Mouse (Mus musculus) liver, embryonic 14.5 days (tissue): Measurements from ENCODE around the gene Zmynd12. TPM values are rescaled to one million over a fixed set of nuclear protein-coding genes. Genes with fewer than 3 reads are reported as not detected.

Experiments
- ATAC-seq: fragments of 200-750 bp; cut with Nextera tagmentation; 2 replicates; pipeline ENCODE4 v1.8.0; 2017; ENCODE audit warnings: moderate number of reproducible peaks, mild to moderate bottlenecking, moderate library complexity; ENCODE audit not compliant: insufficient read depth
- DNase-seq, 3 experiments: peaks; one replicate each; pipeline ENCODE4 v3.0.0-alpha.2; 2012 to 2013; ENCODE audit warnings: low read depth in 3 of 3, low spot score in 3 of 3
- H3K27ac ChIP-seq: fragments of 300-500 bp; sonication (generic); 2 replicates; pipeline ENCODE4 v1.5.1; 2014; ENCODE audit warnings: moderate library complexity, mild to moderate bottlenecking, control low read depth, inconsistent platforms
- H3K27me3 ChIP-seq: fragments of 300-500 bp; sonication (generic); 2 replicates; pipeline ENCODE4 v1.6.1; 2014; ENCODE audit warnings: mild to moderate bottlenecking, low read length, moderate library complexity; ENCODE audit not compliant: control insufficient read depth, insufficient read depth
- H3K36me3 ChIP-seq: fragments of 300-500 bp; sonication (generic); replicated peaks from 2 replicates; pipeline ENCODE4 v1.6.1; 2014; ENCODE audit warnings: low read depth; ENCODE audit not compliant: control insufficient read depth, insufficient read depth
- H3K4me1 ChIP-seq, 2 experiments: fragments of 200-500 bp in 1 of 2; fragments of 300-500 bp in 1 of 2; sonication (generic) in 1 of 2; replicated peaks; 2 replicates each; pipeline ENCODE4 v1.6.1; 2012 to 2014; ENCODE audit warnings: antibody characterized with exemption in 1 of 2, inconsistent platforms in 1 of 2, low read length in 1 of 2; ENCODE audit not compliant: control insufficient read depth in 2 of 2, insufficient read depth in 2 of 2
- H3K4me2 ChIP-seq: fragments of 300-500 bp; sonication (generic); 2 replicates; pipeline ENCODE4 v1.6.1; 2014; ENCODE audit warnings: low read depth, mild to moderate bottlenecking, control low read depth, moderate library complexity
- H3K4me3 ChIP-seq, 2 experiments: fragments of 200-500 bp in 1 of 2; fragments of 300-500 bp in 1 of 2; sonication (generic) in 1 of 2; 2 replicates each; pipeline ENCODE4 v1.5.1; 2012 to 2014; ENCODE audit warnings: low read depth in 2 of 2, low read length in 2 of 2, mild to moderate bottlenecking in 2 of 2, control low read depth in 1 of 2, inconsistent platforms in 1 of 2, moderate library complexity in 1 of 2; ENCODE audit not compliant: insufficient read depth in 1 of 2
- H3K9ac ChIP-seq: fragments of 300-500 bp; sonication (generic); replicated peaks from 2 replicates; pipeline ENCODE4 v1.6.1; 2014; ENCODE audit warnings: mild to moderate bottlenecking, control low read depth, moderate library complexity
- H3K9me3 ChIP-seq: fragments of 300-500 bp; sonication (generic); 2 replicates; pipeline ENCODE4 v1.6.1; 2016; ENCODE audit warnings: low read length, mixed read lengths; ENCODE audit not compliant: control insufficient read depth
- CTCF ChIP-seq: IDR thresholded peaks from 2 replicates; pipeline ENCODE4 v1.5.1; 2016; ENCODE audit warnings: antibody characterized with exemption, low read depth, control low read depth
- EP300 ChIP-seq: IDR thresholded peaks from 2 replicates; pipeline ENCODE4 v1.6.1; 2016; ENCODE audit warnings: antibody characterized with exemption, low read depth
- WGBS: fragments of 180-500 bp; shearing (Covaris S2); extraction: QIAGEN DNeasy Blood & Tissue Kit; methylation state at CpG from one replicate; pipeline ENCODE4 v1.1.7; 2014; ENCODE audit not compliant: insufficient replicate concordance; 5-methylcytosine and 5-hydroxymethylcytosine counted together
- polyA plus RNA-seq, 2 experiments: library from polyadenylated mRNA; depleted of rRNA in 1 of 2; stranded (reverse) in 1 of 2; unstranded in 1 of 2; fragments of >200 nt; fragmentation: Nextera tagmentation in 1 of 2; extraction: Ambion mirVana in 1 of 2; gene quantifications; 2 replicates each; pipeline versions ENCODE4 v1.2.1 to v1.2.3; 2012 to 2014

Gene Zmynd12
- polyA plus RNA-seq, 2 experiments = 0.06 to 0.15 TPM

GRCm38 (mm10) chr4:119417270-119417669 lies 5.3 kb upstream of the Zmynd12 start:
- Histone ChIP-seq H3K36me3 (no peaks in the 10 kb centered on the region), H3K4me1 (peaks cover 6 to 27% of the 10 kb centered on the region in 2 experiments; a peak in 3 of 4 replicates), H3K9me3 (no peaks in the 10 kb centered on the region), H3K27me3 (peaks cover 14% of the 10 kb centered on the region), H3K4me3 (no peak overlapping the region), H3K27ac (no peak overlapping the region), H3K9ac (no peak overlapping the region), H3K4me2 (no peak overlapping the region; the same call in 1 of the 2 replicates)
- TF ChIP-seq CTCF = no peak
- TF ChIP-seq EP300 = no peak
- no peak for ATAC-seq
- no peak for DNase-seq
- WGBS = 39% methylated on average over 3 of the region's 3 CpGs

- 19% methylated on average over 3 of the region's 3 CpGs for WGBS
Measured at GRCm38 (mm10) chr4:119417894-119418293, 4.7 kb upstream of the Zmynd12 start.

DNA sequence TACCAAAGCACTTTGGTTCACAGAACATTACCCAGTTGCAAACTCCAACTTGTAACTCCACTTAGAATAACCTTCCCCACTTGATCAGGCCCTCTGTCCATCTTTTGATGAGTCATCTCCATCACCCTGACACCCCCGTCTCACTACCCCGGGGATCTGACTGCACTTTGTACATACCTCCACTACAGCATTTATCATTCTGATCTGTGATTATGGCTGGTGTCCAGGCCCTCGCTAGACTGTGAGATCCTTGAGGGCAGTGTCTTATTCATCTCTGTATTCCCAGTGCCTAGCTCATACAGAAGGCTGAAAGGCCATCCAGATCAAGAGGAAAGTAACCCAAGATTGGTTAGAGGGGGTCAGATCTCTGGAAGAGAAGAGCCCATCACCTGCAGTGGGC lies 1.4 kb upstream of the Zmynd12 start:
- no peak for ATAC-seq
- Histone ChIP-seq H3K36me3 (no peaks in the 10 kb centered on the region), H3K9me3 (no peaks in the 10 kb centered on the region), H3K27me3 (no peaks in the 10 kb centered on the region), H3K9ac (no peak overlapping the region; the same call in 1 of the 2 replicates), H3K4me1 (peaks cover 31 to 44% of the 10 kb centered on the region in 2 experiments), H3K4me2 (peak overlapping the region; percentile 71), H3K4me3 (peak overlapping the region; percentile 73 to 84; a peak in 3 of 4 replicates), H3K27ac (no peak overlapping the region)
- no peak for DNase-seq
- no peak for TF ChIP-seq CTCF
- no peak for TF ChIP-seq EP300
- 13% methylated on average over 3 of the region's 3 CpGs for WGBS

More at GRCm38 (mm10) chr4:119417894-119418293, 4.7 kb upstream of the Zmynd12 start:
- TF ChIP-seq CTCF = no peak
- peak; percentile 76 for TF ChIP-seq EP300
- Histone ChIP-seq H3K9ac (no peak overlapping the region), H3K4me3 (no peak overlapping the region), H3K27ac (no peak overlapping the region), H3K36me3 (no peaks in the 10 kb centered on the region), H3K9me3 (no peaks in the 10 kb centered on the region), H3K27me3 (peaks cover 14% of the 10 kb centered on the region), H3K4me1 (peaks cover 8 to 28% of the 10 kb centered on the region in 2 experiments), H3K4me2 (peak overlapping the region; percentile 23)
- ATAC-seq (peak; percentile 40; the same call in 1 of the 2 replicates), DNase-seq (peak in 1 of 3 experiments; percentile 43)

- ATAC-seq (peak; percentile 40), DNase-seq (no peak)
- no peak for TF ChIP-seq CTCF
- TF ChIP-seq EP300 = no peak
Measured at GRCm38 (mm10) chr4:119421921-119422293, 707 bp upstream of the Zmynd12 start.

GRCm38 (mm10) chr4:119425077-119425476 lies 2.5 kb downstream of the Zmynd12 start:
- peak; percentile 45 to 58 (median 52) for DNase-seq
- 35% methylated on average over 2 of the region's 2 CpGs for WGBS
- TF ChIP-seq EP300 (peak; percentile 57), CTCF (no peak; the same call in 1 of the 2 replicates)
- H3K36me3 ChIP-seq = no peaks in the 10 kb centered on the region
- no peaks in the 10 kb centered on the region for H3K9me3 ChIP-seq
- ATAC-seq = peak; percentile 21; the same call in 1 of the 2 replicates
- H3K4me1 ChIP-seq = peaks cover 27 to 28% of the 10 kb centered on the region in 2 experiments
- no peak overlapping the region for H3K4me3 ChIP-seq
- H3K27ac ChIP-seq = peak overlapping the region; percentile 62
- peak overlapping the region; percentile 34; the same call in 1 of the 2 replicates for H3K9ac ChIP-seq
- no peaks in the 10 kb centered on the region for H3K27me3 ChIP-seq
- peak overlapping the region; percentile 18; the same call in 1 of the 2 replicates for H3K4me2 ChIP-seq

More at GRCm38 (mm10) chr4:119421921-119422293, 707 bp upstream of the Zmynd12 start:
- Histone ChIP-seq H3K4me3 (peak overlapping the region; percentile 73 to 84), H3K27me3 (no peaks in the 10 kb centered on the region), H3K27ac (no peak overlapping the region), H3K9ac (peak overlapping the region; percentile 66), H3K4me1 (peaks cover 31 to 42% of the 10 kb centered on the region in 2 experiments), H3K4me2 (peak overlapping the region; percentile 71), H3K9me3 (no peaks in the 10 kb centered on the region), H3K36me3 (no peaks in the 10 kb centered on the region)
- WGBS = under 1% methylated on average over 26 of the region's 31 CpGs
